Comparison of ENCODE assay signal across 10 mouse cellular contexts in genomic region chr12:65428214-65428981, GRCm38 (mm10).
A peak's percentile ranks its signal among the peaks of the same experiment; 100 is the strongest.
DNase-seq lines count a peak whose midpoint lies in the region; ATAC-seq and TF ChIP-seq lines count a peak whose summit lies in the region.
"Had no signal": no experiment of that assay in that cellular context is flagged by ENCODE, and none has a peak within 500 bp of the region (broad histone marks: within the 10 kb centered on the region; RNA-seq: fewer than 3 reads in every experiment).

No protein-coding gene starts in this region.

- no peaks in the 10 kb centered on the region for H3K4me1 ChIP-seq in embryonic facial prominence, embryonic 11.5 days (ENCODE audit: control insufficient read depth, insufficient read depth, low read length)
- 0 out of 2 replicates have a peak, but pooled peaks cover 5% of the 10 kb centered on the region for H3K4me1 ChIP-seq in hindbrain, embryonic 13.5 days (replicated peaks)
- no peaks in the 10 kb centered on the region for H3K4me1 ChIP-seq in midbrain, embryonic 16.5 days (ENCODE audit: control insufficient read depth, insufficient read depth, low read length)
- no peaks in the 10 kb centered on the region for H3K4me1 ChIP-seq in liver, postnatal 0 days (ENCODE audit: insufficient read depth)
- H3K4me1 ChIP-seq in lung, adult 2 months (ENCODE audit: control insufficient read depth, insufficient read depth, low read length): no peaks in the 10 kb centered on the region
- H3K4me1 ChIP-seq: liver, embryonic 13.5 days had no signal

- H3K4me3 ChIP-seq in embryonic facial prominence, embryonic 11.5 days (ENCODE audit: low read depth, low read length): peak overlapping the region; percentile 15; the same call in 1 of the 2 replicates
- peak overlapping the region; percentile 5 for H3K4me3 ChIP-seq in hindbrain, embryonic 13.5 days
- no peak overlapping the region for H3K4me3 ChIP-seq in midbrain, embryonic 16.5 days (ENCODE audit: low read depth, low read length)
- H3K4me3 ChIP-seq in liver, postnatal 0 days (ENCODE audit: low read depth, low read length): no peak overlapping the region
- H3K4me3 ChIP-seq in lung, adult 2 months (replicated peaks; ENCODE audit: extremely low read depth, low read depth, low read length): no peak overlapping the region
- H3K4me3 ChIP-seq: liver, embryonic 13.5 days had no signal

- H3K9ac ChIP-seq in embryonic facial prominence, embryonic 11.5 days (replicated peaks; ENCODE audit: low read length): 0 out of 2 replicates have a peak overlapping the region, but pooled peaks have one; percentile 13
- H3K9ac ChIP-seq in hindbrain, embryonic 13.5 days: no peak overlapping the region
- no peak overlapping the region for H3K9ac ChIP-seq in midbrain, embryonic 16.5 days (ENCODE audit: low read depth, low read length)
- H3K9ac ChIP-seq in liver, postnatal 0 days (replicated peaks): no peak overlapping the region
- H3K9ac ChIP-seq: liver, embryonic 13.5 days had no signal

- no peaks in the 10 kb centered on the region for H3K36me3 ChIP-seq in embryonic facial prominence, embryonic 11.5 days (replicated peaks; ENCODE audit: control insufficient read depth, insufficient read depth, low read depth, low read length)
- no peaks in the 10 kb centered on the region for H3K36me3 ChIP-seq in hindbrain, embryonic 13.5 days
- H3K36me3 ChIP-seq in midbrain, embryonic 16.5 days (ENCODE audit: control insufficient read depth, insufficient read depth, low read length): no peaks in the 10 kb centered on the region
- no peaks in the 10 kb centered on the region for H3K36me3 ChIP-seq in liver, postnatal 0 days (replicated peaks; ENCODE audit: insufficient read depth, low read length)
- H3K36me3 ChIP-seq: liver, embryonic 13.5 days had no signal

- H3K27ac ChIP-seq in embryonic facial prominence, embryonic 11.5 days (replicated peaks; ENCODE audit: low read depth, low read length): 0 out of 2 replicates have a peak overlapping the region, but pooled peaks have one; percentile 29
- no peak overlapping the region for H3K27ac ChIP-seq in hindbrain, embryonic 13.5 days
- no peak overlapping the region for H3K27ac ChIP-seq in midbrain, embryonic 16.5 days (ENCODE audit: low read length)
- H3K27ac ChIP-seq in liver, postnatal 0 days (ENCODE audit: low read depth): no peak overlapping the region
- H3K27ac ChIP-seq: liver, embryonic 13.5 days had no signal

- TF ChIP-seq POLR2A in lung, adult 2 months (IDR thresholded peaks at IDR 0.05; ENCODE audit: borderline replicate concordance, extremely low read depth, low read depth, low read length): no peak

- H3K9me3 ChIP-seq in embryonic facial prominence, embryonic 11.5 days (replicated peaks; ENCODE audit: control insufficient read depth, low read length): no peaks in the 10 kb centered on the region
- H3K9me3 ChIP-seq in hindbrain, embryonic 13.5 days: no peaks in the 10 kb centered on the region
- H3K9me3 ChIP-seq in midbrain, embryonic 16.5 days (replicated peaks; ENCODE audit: control insufficient read depth, low read length, poor library complexity, severe bottlenecking): no peaks in the 10 kb centered on the region
- no peaks in the 10 kb centered on the region for H3K9me3 ChIP-seq in liver, postnatal 0 days (ENCODE audit: low read length)
- H3K9me3 ChIP-seq: liver, embryonic 13.5 days had no signal

- no peak for TF ChIP-seq EP300 in liver, postnatal 0 days (IDR thresholded peaks at IDR 0.05; ENCODE audit: low read depth)

- H3K4me2 ChIP-seq in embryonic facial prominence, embryonic 11.5 days (ENCODE audit: low read depth, low read length): peak overlapping the region; percentile 30
- peak overlapping the region; percentile 42 for H3K4me2 ChIP-seq in hindbrain, embryonic 13.5 days
- H3K4me2 ChIP-seq in midbrain, embryonic 16.5 days (ENCODE audit: low read length): peak overlapping the region; percentile 21
- no peak overlapping the region for H3K4me2 ChIP-seq in liver, postnatal 0 days (ENCODE audit: low read depth, low read length)
- H3K4me2 ChIP-seq: liver, embryonic 13.5 days had no signal

- H3K27me3 ChIP-seq in embryonic facial prominence, embryonic 11.5 days (ENCODE audit: control insufficient read depth, insufficient read depth, low read length): no peaks in the 10 kb centered on the region
- H3K27me3 ChIP-seq in hindbrain, embryonic 13.5 days: no peaks in the 10 kb centered on the region
- no peaks in the 10 kb centered on the region for H3K27me3 ChIP-seq in midbrain, embryonic 16.5 days (ENCODE audit: control insufficient read depth, insufficient read depth, low read depth, low read length)
- no peaks in the 10 kb centered on the region for H3K27me3 ChIP-seq in liver, postnatal 0 days (ENCODE audit: insufficient read depth, low read length)
- H3K27me3 ChIP-seq: liver, embryonic 13.5 days had no signal

- WGBS in embryonic facial prominence, embryonic 11.5 days: 16% methylated on average over 23 of the region's 23 CpGs
- WGBS in hindbrain, embryonic 13.5 days: 43% methylated on average over 23 of the region's 23 CpGs
- WGBS in midbrain, embryonic 16.5 days: 64% methylated on average over 23 of the region's 23 CpGs
- WGBS in liver, postnatal 0 days (ENCODE audit: insufficient replicate concordance): 65% methylated on average over 23 of the region's 23 CpGs
- 60% methylated on average over 23 of the region's 23 CpGs for WGBS in lung, adult 2 months

- ATAC-seq in embryonic facial prominence, embryonic 11.5 days (replicated peaks; ENCODE audit: insufficient number of reproducible peaks, low FRiP score, low TSS enrichment, low read depth): peak; percentile 62; the same call in 1 of the 2 replicates
- ATAC-seq in hindbrain, embryonic 13.5 days (ENCODE audit: low FRiP score): peak; percentile 77
- ATAC-seq in midbrain, embryonic 16.5 days: peak; percentile 51; the same call in 1 of the 2 replicates
- no peak for ATAC-seq in liver, postnatal 0 days

- peak; percentile 31 for DNase-seq in WW6 (ENCODE audit: low read depth, low spot score)
- peak; percentile 72 for DNase-seq in embryonic facial prominence, embryonic 11.5 days (ENCODE audit: low spot score)
- DNase-seq in cerebellum, adult 18-20 months: no peak
- DNase-seq in liver, postnatal 0 days: no peak
- no peak for DNase-seq in lung, adult 2 months
- no peak for DNase-seq in adrenal gland, adult 8-10 months
- DNase-seq: kidney, postnatal 14 days; liver, embryonic 13.5 days had no signal

- no peak for TF ChIP-seq CTCF in liver, postnatal 0 days (IDR thresholded peaks at IDR 0.05; ENCODE audit: low read depth)
- no peak for TF ChIP-seq CTCF in lung, adult 2 months (IDR thresholded peaks at IDR 0.05; ENCODE audit: insufficient read depth, low read length)

Comparison
In these comparisons a context has a peak if more than half of its experiments do, and no peak if none do; other contexts are left out.
1. DNase-seq: peak in WW6 (single experiment) and embryonic facial prominence, embryonic 11.5 days (single experiment); none in cerebellum, adult 18-20 months (0 of 2), liver, postnatal 0 days (single experiment), lung, adult 2 months (single experiment) and adrenal gland, adult 8-10 months (single experiment).
2. H3K4me3 ChIP-seq: peak in embryonic facial prominence, embryonic 11.5 days (single experiment) and hindbrain, embryonic 13.5 days (single experiment); none in midbrain, embryonic 16.5 days (single experiment), liver, postnatal 0 days (single experiment) and lung, adult 2 months (single experiment).